Mouse (Mus musculus) lung, adult 2 months (tissue): ENCODE results near the gene Hrk. TPM values are rescaled to one million over a fixed set of nuclear protein-coding genes. Genes with fewer than 3 reads are reported as not detected.
A peak's percentile ranks its signal among the peaks of the same experiment; 100 is the strongest.

ENCODE experiments used
- DNase-seq: peaks from one replicate; pipeline ENCODE4 v3.0.0; 2022
- H3K4me1 ChIP-seq: fragments of 200-500 bp; 2 replicates; pipeline ENCODE4 v1.6.1; 2011; ENCODE audit warnings: low read length; ENCODE audit not compliant: control insufficient read depth, insufficient read depth
- H3K4me3 ChIP-seq: fragments of 200-500 bp; replicated peaks from 2 replicates; pipeline ENCODE3; 2011; ENCODE audit warnings: low read depth, mild to moderate bottlenecking, control low read depth, low read length; ENCODE audit errors: extremely low read depth
- CTCF ChIP-seq: fragments of 200-500 bp; IDR thresholded peaks from 2 replicates; pipeline ENCODE4 v1.5.1; 2011; ENCODE audit warnings: mild to moderate bottlenecking, low read length, control low read depth; ENCODE audit not compliant: insufficient read depth
- POLR2A ChIP-seq: fragments of 200-500 bp; IDR thresholded peaks from 2 replicates; pipeline ENCODE4 v1.6.1; 2011; ENCODE audit warnings: low read depth, mild to moderate bottlenecking, control low read depth, low read length, borderline replicate concordance; ENCODE audit errors: extremely low read depth
- WGBS: fragments of 180-500 bp; shearing (Covaris S2); methylation state at CpG from one replicate; pipeline ENCODE4 v1.1.7; 2018; 5-methylcytosine and 5-hydroxymethylcytosine counted together
- polyA plus RNA-seq: library from polyadenylated mRNA; depleted of rRNA; stranded (reverse); fragments of >200 nt; gene quantifications from 2 replicates; pipeline ENCODE4 v1.2.3, GENCODE M21; 2012

Gene Hrk
- polyA plus RNA-seq, 1 experiment = not detected

GRCm38 (mm10) chr5:118154839-118155564, 9.4 kb upstream of the Hrk start, which contains the start of gene Fbxw8:
TSS of gene Fbxw8 (minus strand) at chr5:118155464.
- TF ChIP-seq POLR2A = peak; percentile 83; the same call in 1 of the 2 replicates
- no peak for TF ChIP-seq CTCF
- DNase-seq = peak; percentile 83
- under 1% methylated on average over 57 of the region's 67 CpGs for WGBS
- Histone ChIP-seq H3K4me1 (peaks cover 2% of the 10 kb centered on the region; the same call in 1 of the 2 replicates), H3K4me3 (peak within 1 kb of the TSS; percentile 79)

- TF ChIP-seq POLR2A = no peak
- TF ChIP-seq CTCF = no peak
- WGBS = 19% methylated on average over 9 of the region's 9 CpGs
- peak overlapping the region; percentile 79 for H3K4me3 ChIP-seq
- peaks cover 2% of the 10 kb centered on the region; the same call in 1 of the 2 replicates for H3K4me1 ChIP-seq
- no peak for DNase-seq
Measured at GRCm38 (mm10) chr5:118155565-118155947, 8.9 kb upstream of the Hrk start.

GRCm38 (mm10) chr5:118156976-118157375, 7.5 kb upstream of the Hrk start:
- no peak for DNase-seq
- Histone ChIP-seq H3K4me1 (peaks cover 2% of the 10 kb centered on the region; the same call in 1 of the 2 replicates), H3K4me3 (no peak overlapping the region)
- WGBS = 15% methylated on average over 4 of the region's 4 CpGs
- TF ChIP-seq POLR2A (no peak), CTCF (no peak)

GRCm38 (mm10) chr5:118160691-118161090, 3.8 kb upstream of the Hrk start:
- 13% methylated on average over 4 of the region's 4 CpGs for WGBS
- no peaks in the 10 kb centered on the region; the same call in 1 of the 2 replicates for H3K4me1 ChIP-seq
- TF ChIP-seq POLR2A (no peak), CTCF (no peak)
- H3K4me3 ChIP-seq = no peak overlapping the region
- DNase-seq = no peak

- Histone ChIP-seq H3K4me1 (no peaks in the 10 kb centered on the region; the same call in 1 of the 2 replicates), H3K4me3 (no peak overlapping the region)
- TF ChIP-seq CTCF (no peak), POLR2A (no peak)
- DNase-seq = no peak
Measured at GRCm38 (mm10) chr5:118165462-118165861, 1.0 kb downstream of the Hrk start.

- WGBS = 71% methylated on average over 8 of the region's 8 CpGs
- TF ChIP-seq POLR2A = no peak
- TF ChIP-seq CTCF = no peak
- Histone ChIP-seq H3K4me1 (peaks cover 6% of the 10 kb centered on the region; the same call in 1 of the 2 replicates), H3K4me3 (no peak overlapping the region)
- no peak for DNase-seq
Measured at GRCm38 (mm10) chr5:118167561-118167995, 3.1 kb downstream of the Hrk start.

- DNase-seq = no peak
- WGBS = 2% methylated on average over 117 of the region's 117 CpGs
- no peak for TF ChIP-seq POLR2A
- no peak for TF ChIP-seq CTCF
- peaks cover 6% of the 10 kb centered on the region; the same call in 1 of the 2 replicates for H3K4me1 ChIP-seq
- H3K4me3 ChIP-seq = no peak overlapping the region
Measured at GRCm38 (mm10) chr5:118169222-118170221, 5.1 kb downstream of the Hrk start.

GRCm38 (mm10) chr5:118170888-118171529, 6.6 kb downstream of the Hrk start:
- peak; percentile 26 for DNase-seq
- 2% methylated on average over 25 of the region's 25 CpGs for WGBS
- peaks cover 6% of the 10 kb centered on the region; the same call in 1 of the 2 replicates for H3K4me1 ChIP-seq
- no peak overlapping the region for H3K4me3 ChIP-seq
- TF ChIP-seq CTCF (0 out of 2 replicates have a peak, but pooled peaks have one; percentile 14), POLR2A (no peak)

GRCm38 (mm10) chr5:118171665-118172064, 7.2 kb downstream of the Hrk start:
- WGBS = 1% methylated on average over 36 of the region's 36 CpGs
- peaks cover 6% of the 10 kb centered on the region; the same call in 1 of the 2 replicates for H3K4me1 ChIP-seq
- TF ChIP-seq CTCF = no peak
- H3K4me3 ChIP-seq = no peak overlapping the region
- DNase-seq = no peak
